Mouse (Mus musculus) forebrain, embryonic 15.5 days (tissue): ENCODE data around the gene Rrp9. TPM values are rescaled to one million over a fixed set of nuclear protein-coding genes. Genes with fewer than 3 reads are reported as not detected.
A peak's percentile ranks its signal among the peaks of the same experiment; 100 is the strongest.

Experiments used
- ATAC-seq: fragments of 200-750 bp; cut with Nextera tagmentation; replicated peaks from 2 replicates; pipeline ENCODE4 v1.8.0; 2017; ENCODE audit warnings: mild to moderate bottlenecking, moderate TSS enrichment, moderate library complexity
- H3K27ac ChIP-seq: fragments of 300-500 bp; sonication (generic); replicated peaks from 2 replicates; pipeline ENCODE4 v1.5.1; 2015; ENCODE audit warnings: mild to moderate bottlenecking, inconsistent platforms
- H3K27me3 ChIP-seq: fragments of 300-500 bp; sonication (generic); 2 replicates; pipeline ENCODE4 v1.6.1; 2015; ENCODE audit warnings: inconsistent platforms
- H3K36me3 ChIP-seq: fragments of 300-500 bp; sonication (generic); 2 replicates; pipeline ENCODE4 v1.6.1; 2015; ENCODE audit warnings: mild to moderate bottlenecking, inconsistent platforms
- H3K4me1 ChIP-seq: fragments of 300-500 bp; sonication (generic); 2 replicates; pipeline ENCODE4 v1.6.1; 2015; ENCODE audit warnings: inconsistent platforms
- H3K4me2 ChIP-seq: fragments of 300-500 bp; sonication (generic); replicated peaks from 2 replicates; pipeline ENCODE4 v1.6.1; 2015; ENCODE audit warnings: mild to moderate bottlenecking, inconsistent platforms
- H3K4me3 ChIP-seq: fragments of 300-500 bp; sonication (generic); 2 replicates; pipeline ENCODE4 v1.5.1; 2015; ENCODE audit warnings: mild to moderate bottlenecking, inconsistent platforms
- H3K9ac ChIP-seq: fragments of 300-500 bp; sonication (generic); replicated peaks from 2 replicates; pipeline ENCODE4 v1.6.1; 2015; ENCODE audit warnings: mild to moderate bottlenecking, inconsistent platforms
- H3K9me3 ChIP-seq: fragments of 300-500 bp; sonication (generic); 2 replicates; pipeline ENCODE4 v1.6.1; 2016; ENCODE audit warnings: inconsistent platforms
- WGBS: fragments of 180-500 bp; shearing (Covaris S2); methylation state at CpG from one replicate; pipeline ENCODE4 v1.1.7; 2015; ENCODE audit warnings: mixed read lengths; 5-methylcytosine and 5-hydroxymethylcytosine counted together
- polyA plus RNA-seq: library from polyadenylated mRNA; unstranded; fragments of >200 nt; fragmentation: Nextera tagmentation; extraction: Ambion mirVana; gene quantifications from 2 replicates; pipeline ENCODE4 v1.2.1, GENCODE M21; 2015

Rrp9 gene
- polyA plus RNA-seq: 57.9 and 60.9 TPM in 2 replicates

DNA sequence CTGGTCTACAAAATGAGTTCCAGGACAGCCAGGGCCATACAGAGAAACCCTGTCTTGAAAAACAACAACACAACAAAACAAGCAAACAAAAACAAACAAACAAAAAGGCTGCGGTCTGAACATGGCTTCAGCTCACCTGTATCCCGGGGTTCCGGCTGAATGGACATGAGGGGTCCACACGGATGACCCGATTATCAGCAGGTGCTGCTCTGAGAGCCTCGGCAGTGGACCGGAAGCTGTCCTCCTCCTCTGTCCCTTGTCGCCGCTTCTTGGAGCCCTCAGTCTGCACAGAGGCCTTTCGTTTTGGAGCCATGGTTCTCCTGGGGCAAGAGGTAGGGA is at the start of gene Rrp9:
TSS of gene Rrp9 (plus strand) at position 301 of the 339 bp plus-strand sequence.
- H3K27ac ChIP-seq: peak within 1 kb of the TSS; percentile 40; the same call in 1 of the 2 replicates

DNA sequence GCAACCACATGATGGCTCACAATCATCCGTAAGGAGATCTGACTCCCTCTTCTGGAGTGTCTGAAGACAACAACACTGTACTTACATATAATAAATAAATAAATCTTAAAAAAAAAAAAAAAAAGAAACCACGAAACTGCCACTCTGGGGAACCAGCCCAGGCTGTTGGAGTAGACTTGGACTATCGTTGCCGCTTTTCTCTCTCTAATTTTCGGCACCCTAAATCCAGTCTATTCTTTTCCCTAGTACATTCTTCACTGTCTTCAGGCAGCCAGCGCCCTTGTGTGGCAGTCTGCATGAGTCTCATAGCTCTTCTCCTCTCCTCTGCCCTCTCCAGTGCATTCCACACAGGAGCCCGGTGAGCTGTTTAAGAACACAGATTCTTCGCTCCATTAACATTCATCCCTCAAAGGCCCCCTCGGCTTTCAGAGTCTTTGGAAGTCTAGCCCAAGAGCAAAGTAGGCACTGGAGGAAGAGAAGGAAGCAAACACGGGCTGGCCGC is 47.0 kb upstream of the Rrp9 start:
- Histone ChIP-seq H3K4me3 (peak overlapping the region; percentile 79), H3K27ac (peak overlapping the region; percentile 97), H3K9me3 (no peaks in the 10 kb centered on the region), H3K4me2 (peak overlapping the region; percentile 63), H3K27me3 (no peaks in the 10 kb centered on the region), H3K36me3 (peaks cover 27% of the 10 kb centered on the region), H3K9ac (peak overlapping the region; percentile 67), H3K4me1 (peaks cover 17% of the 10 kb centered on the region)
- 13% methylated on average over 11 of the region's 11 CpGs for WGBS
- ATAC-seq: peak; percentile 68

More for the DNA sequence above, at the start of gene Rrp9:
- no peaks in the 10 kb centered on the region for H3K9me3 ChIP-seq
- H3K36me3 ChIP-seq: no peaks in the 10 kb centered on the region
- H3K9ac ChIP-seq: 0 out of 2 replicates have a peak within 1 kb of the TSS, but pooled peaks have one; percentile 1
- H3K4me2 ChIP-seq: peak within 1 kb of the TSS; percentile 19; the same call in 1 of the 2 replicates
- WGBS: 88% methylated on average over 10 of the region's 10 CpGs
- H3K4me1 ChIP-seq: peaks cover 32% of the 10 kb centered on the region
- H3K27me3 ChIP-seq: no peaks in the 10 kb centered on the region
- peak within 1 kb of the TSS; percentile 67 for H3K4me3 ChIP-seq
- ATAC-seq: no peak

DNA sequence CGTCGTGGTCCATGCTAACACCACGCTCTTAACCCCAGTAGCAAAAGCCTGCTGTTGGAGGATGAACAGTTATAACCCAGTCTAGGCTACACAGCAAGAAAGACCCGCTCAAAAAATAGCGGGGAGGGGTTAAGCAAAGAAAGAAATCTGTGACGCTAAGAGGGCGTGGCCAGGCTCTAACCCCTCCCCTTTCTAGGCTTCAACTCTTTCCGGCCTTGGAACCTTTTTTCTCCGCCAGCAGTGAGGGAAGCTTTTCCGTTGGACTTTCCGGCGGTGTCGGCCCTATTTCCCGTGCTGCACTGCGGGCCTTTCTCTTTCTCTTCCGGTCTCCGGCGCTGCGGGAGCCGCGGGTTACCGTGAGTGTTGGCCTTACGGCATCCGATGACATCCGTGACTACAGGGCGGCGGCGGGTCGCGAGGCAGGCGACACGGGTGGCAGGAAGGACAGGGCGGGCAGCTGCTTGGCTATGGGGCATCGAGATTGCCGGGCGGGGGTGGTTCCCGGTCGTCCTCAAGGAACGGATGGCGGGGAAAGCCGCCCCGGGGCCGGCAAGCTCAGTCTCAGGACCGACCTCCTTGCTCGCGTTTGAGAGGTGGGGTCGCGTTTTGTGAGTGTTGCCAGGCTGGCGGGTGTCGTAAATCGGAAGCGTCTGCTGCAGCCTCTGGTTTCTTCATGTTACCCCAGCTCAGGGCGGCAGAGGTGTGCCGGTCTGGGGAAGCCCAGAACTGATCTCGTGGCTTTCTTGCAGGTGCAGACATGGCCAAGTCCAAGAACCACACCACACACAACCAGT is 46.3 kb upstream of the Rrp9 start, which contains the start of gene Rpl29:
TSS of gene Rpl29 (plus strand) at position 234 of the 794 bp plus-strand sequence.
- WGBS: under 1% methylated on average over 55 of the region's 55 CpGs
- Histone ChIP-seq H3K27me3 (no peaks in the 10 kb centered on the region), H3K4me3 (peak within 1 kb of the TSS; percentile 79), H3K9ac (peak within 1 kb of the TSS; percentile 84), H3K27ac (peak within 1 kb of the TSS; percentile 97), H3K9me3 (no peaks in the 10 kb centered on the region), H3K36me3 (peaks cover 27% of the 10 kb centered on the region), H3K4me1 (peaks cover 17% of the 10 kb centered on the region), H3K4me2 (peak within 1 kb of the TSS; percentile 63)
- peak; percentile 92 for ATAC-seq

DNA sequence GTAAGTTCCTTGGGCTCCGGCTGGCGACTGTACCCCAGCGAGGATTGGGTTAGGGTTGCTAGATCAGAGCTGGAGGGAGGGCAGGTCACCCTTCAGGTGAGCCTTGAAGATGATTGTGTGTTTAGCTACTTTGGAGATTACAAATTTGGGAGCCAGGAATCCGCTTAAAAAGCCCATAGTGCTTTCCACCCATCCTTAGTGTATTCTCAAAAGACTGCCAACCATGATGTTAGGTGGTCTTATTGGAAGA is 45.8 kb upstream of the Rrp9 start:
- peak overlapping the region; percentile 79 for H3K4me3 ChIP-seq
- H3K4me1 ChIP-seq: peaks cover 17% of the 10 kb centered on the region
- H3K9me3 ChIP-seq: no peaks in the 10 kb centered on the region
- peaks cover 27% of the 10 kb centered on the region for H3K36me3 ChIP-seq
- 2% methylated on average over 4 of the region's 4 CpGs for WGBS
- H3K27ac ChIP-seq: peak overlapping the region; percentile 97
- peak overlapping the region; percentile 84 for H3K9ac ChIP-seq
- no peak for ATAC-seq
- H3K27me3 ChIP-seq: no peaks in the 10 kb centered on the region
- peak overlapping the region; percentile 63 for H3K4me2 ChIP-seq

DNA sequence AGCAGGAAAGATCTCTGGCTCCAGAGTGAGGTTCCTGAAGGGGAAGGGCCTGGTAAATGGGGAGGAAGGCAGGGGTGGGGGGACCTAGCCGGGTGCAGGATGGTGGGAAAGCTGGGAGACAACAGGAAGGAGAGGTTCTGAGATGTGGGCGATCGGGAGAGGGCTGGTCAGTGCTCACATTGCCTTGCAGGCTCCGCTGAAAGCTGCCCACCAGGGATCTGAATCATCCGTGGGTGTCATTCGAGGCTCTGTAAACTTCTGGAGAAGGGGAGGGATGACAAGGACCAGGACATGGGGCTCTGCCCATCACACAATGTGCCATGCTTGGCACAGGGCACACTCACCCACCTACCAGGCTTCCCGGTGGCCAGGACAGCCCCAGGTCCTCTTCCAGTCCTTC is 42.4 kb upstream of the Rrp9 start:
- Histone ChIP-seq H3K4me2 (no peak overlapping the region), H3K27me3 (no peaks in the 10 kb centered on the region), H3K4me3 (no peak overlapping the region), H3K36me3 (peaks cover 27% of the 10 kb centered on the region), H3K27ac (no peak overlapping the region), H3K4me1 (peaks cover 27% of the 10 kb centered on the region), H3K9me3 (no peaks in the 10 kb centered on the region), H3K9ac (no peak overlapping the region)
- WGBS: 74% methylated on average over 7 of the region's 7 CpGs
- no peak for ATAC-seq

DNA sequence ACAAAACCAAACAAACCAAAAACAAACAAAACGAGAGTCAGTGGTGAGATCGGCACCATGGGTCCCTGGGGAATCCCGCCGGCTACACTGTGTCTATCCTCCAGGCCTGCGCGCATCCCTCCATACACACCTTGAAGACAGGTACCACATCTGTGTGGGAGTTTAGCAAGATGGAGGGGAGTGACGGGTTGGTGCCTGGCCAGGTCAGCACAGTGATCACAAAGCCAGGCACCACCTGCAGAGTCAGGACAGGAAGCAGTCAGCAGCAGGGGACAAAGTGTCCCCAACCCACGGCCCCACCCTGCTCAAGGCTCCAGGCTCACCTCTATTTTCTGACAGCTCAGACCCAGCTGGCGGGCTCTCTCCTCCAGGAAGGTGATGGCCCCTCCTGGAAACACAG is 39.2 kb upstream of the Rrp9 start:
- 85% methylated on average over 9 of the region's 9 CpGs for WGBS
- Histone ChIP-seq H3K27ac (no peak overlapping the region), H3K9me3 (no peaks in the 10 kb centered on the region), H3K36me3 (peaks cover 22% of the 10 kb centered on the region), H3K4me3 (no peak overlapping the region), H3K4me2 (no peak overlapping the region), H3K9ac (no peak overlapping the region), H3K4me1 (peaks cover 20% of the 10 kb centered on the region), H3K27me3 (no peaks in the 10 kb centered on the region)
- ATAC-seq: no peak

DNA sequence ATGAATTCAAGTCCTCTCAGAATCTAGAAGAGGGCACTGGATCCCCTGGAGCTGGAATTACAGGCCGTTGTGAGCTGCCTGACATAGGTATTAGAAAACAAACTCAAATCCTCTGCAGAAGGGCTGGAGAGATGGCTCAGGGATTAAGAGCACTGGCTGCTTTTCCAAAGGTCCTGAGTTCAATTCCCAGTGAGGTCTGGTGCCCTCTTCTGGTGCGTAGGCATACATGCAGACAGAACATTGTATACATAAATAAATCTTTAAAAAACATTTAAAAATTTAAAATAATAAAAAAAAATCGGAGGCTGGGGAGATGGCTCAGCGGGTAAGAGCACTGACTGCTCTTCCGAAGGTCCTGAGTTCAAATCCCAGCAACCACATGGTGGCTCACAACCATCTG is 33.1 kb upstream of the Rrp9 start:
- ATAC-seq: no peak
- H3K4me2 ChIP-seq: no peak overlapping the region
- no peaks in the 10 kb centered on the region for H3K9me3 ChIP-seq
- H3K36me3 ChIP-seq: no peaks in the 10 kb centered on the region
- no peak overlapping the region for H3K9ac ChIP-seq
- no peak overlapping the region for H3K27ac ChIP-seq
- H3K27me3 ChIP-seq: no peaks in the 10 kb centered on the region
- WGBS: 79% methylated on average over 5 of the region's 5 CpGs
- peaks cover 27% of the 10 kb centered on the region for H3K4me1 ChIP-seq
- no peak overlapping the region for H3K4me3 ChIP-seq

DNA sequence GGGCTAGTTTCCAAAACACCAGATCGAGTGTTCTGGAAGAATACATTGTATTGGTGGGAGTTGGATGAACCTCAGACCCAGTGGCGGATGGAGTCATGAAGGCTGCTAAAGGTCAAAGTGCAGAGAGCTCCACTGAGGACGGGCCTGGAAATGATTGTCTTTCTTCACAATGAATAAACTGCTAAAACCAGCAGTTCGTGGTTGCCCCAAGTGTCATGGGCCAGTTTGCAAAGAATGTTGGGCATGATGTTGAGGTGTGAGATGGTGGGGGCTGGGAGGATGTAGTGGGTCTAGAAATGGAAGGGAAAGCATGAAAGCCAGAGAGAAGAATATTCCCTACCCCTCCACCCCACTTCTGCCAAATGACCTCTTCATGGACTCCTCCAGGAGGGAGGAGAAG is 30.9 kb upstream of the Rrp9 start:
- Histone ChIP-seq H3K4me3 (no peak overlapping the region), H3K4me1 (peaks cover 29% of the 10 kb centered on the region), H3K27me3 (no peaks in the 10 kb centered on the region), H3K9ac (no peak overlapping the region), H3K27ac (no peak overlapping the region), H3K36me3 (no peaks in the 10 kb centered on the region), H3K4me2 (no peak overlapping the region), H3K9me3 (no peaks in the 10 kb centered on the region)
- 87% methylated on average over 4 of the region's 4 CpGs for WGBS
- ATAC-seq: no peak

DNA sequence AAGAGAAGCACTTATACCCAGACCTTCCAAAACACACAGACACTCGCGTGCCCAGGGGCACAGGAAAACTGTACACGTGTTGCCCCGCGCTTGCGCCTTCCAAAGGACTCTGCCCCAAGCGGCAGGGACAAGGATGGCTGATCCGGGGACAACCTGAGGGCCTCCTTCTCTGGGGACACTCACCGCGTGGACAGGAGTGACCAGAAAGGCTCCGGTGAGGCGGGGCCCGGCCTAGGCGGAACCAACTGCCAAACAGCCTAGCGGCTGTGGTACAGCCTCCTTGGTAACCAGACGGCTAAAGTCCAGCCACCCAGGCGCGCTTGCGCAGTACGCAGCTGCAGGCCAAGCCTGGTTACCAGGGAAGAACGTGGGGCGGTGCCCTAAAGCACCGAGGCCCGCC is 28.4 kb upstream of the Rrp9 start, which contains the start of the genes Abhd14b and Abhd14a:
TSS of gene Abhd14b (plus strand) at position 112 of the 400 bp plus-strand sequence.
TSS of gene Abhd14a (minus strand) at position 331 of the 400 bp plus-strand sequence.
- ATAC-seq: peak; percentile 85
- Histone ChIP-seq H3K36me3 (no peaks in the 10 kb centered on the region), H3K4me3 (peak within 1 kb of the TSS; percentile 47), H3K9me3 (no peaks in the 10 kb centered on the region), H3K4me1 (peaks cover 38% of the 10 kb centered on the region), H3K27me3 (no peaks in the 10 kb centered on the region), H3K27ac (peak within 1 kb of the TSS; percentile 54), H3K9ac (peak within 1 kb of the TSS; percentile 56), H3K4me2 (peak within 1 kb of the TSS; percentile 68)
- 0% methylated on average over 24 of the region's 24 CpGs for WGBS

DNA sequence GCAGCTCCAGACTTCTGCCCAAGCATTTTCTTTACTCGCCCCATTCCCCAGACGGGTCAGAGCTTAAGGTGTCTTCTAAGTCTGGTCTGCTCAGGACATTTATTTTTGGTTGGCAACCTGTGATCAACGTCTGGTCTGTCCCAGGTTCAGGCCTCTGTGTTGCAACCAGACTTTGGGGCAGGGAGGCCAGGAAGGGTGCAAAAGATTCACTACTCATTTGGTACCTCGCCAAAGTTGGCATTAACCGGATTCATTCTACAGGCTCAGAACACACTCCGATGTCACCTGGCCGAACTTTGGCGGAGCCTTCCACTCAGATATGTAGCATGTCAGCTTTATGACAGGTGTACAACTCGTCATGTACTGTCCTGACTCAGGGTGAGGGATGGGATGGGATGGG is 27.8 kb upstream of the Rrp9 start:
- Histone ChIP-seq H3K27me3 (no peaks in the 10 kb centered on the region), H3K4me2 (peak overlapping the region; percentile 68), H3K9me3 (no peaks in the 10 kb centered on the region), H3K9ac (peak overlapping the region; percentile 56; the same call in 1 of the 2 replicates), H3K27ac (peak overlapping the region; percentile 31), H3K4me1 (peaks cover 44% of the 10 kb centered on the region), H3K36me3 (no peaks in the 10 kb centered on the region), H3K4me3 (peak overlapping the region; percentile 47)
- no peak for ATAC-seq
- WGBS: 41% methylated on average over 9 of the region's 9 CpGs

DNA sequence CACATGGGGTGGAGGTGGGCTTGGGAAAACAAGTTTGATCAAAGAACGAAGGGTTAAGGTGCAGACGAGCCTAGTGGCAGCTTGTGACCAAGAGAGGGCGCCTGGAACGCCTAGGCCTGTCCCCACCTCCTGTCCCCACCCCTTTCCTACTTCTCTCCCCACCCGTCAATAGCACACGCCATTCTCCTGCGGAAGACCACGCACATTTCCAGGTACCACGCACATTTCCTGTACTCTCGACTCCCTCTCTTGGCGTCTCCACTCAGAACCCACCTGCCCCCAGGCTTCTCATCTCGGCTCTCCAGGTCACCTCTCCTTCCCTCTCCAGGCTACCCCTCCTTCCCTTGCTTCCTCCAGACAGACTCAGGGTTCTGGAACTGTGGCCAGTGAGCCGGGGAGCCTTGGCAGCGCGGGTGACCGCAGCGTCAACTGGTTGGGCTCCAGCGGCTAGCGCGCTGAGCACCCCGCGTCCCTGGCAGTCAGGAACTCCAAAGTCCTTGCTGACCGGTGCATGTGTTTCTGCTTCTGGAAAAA is 27.2 kb upstream of the Rrp9 start:
- ATAC-seq: peak; percentile 65
- Histone ChIP-seq H3K27ac (peak overlapping the region; percentile 54; the same call in 1 of the 2 replicates), H3K4me2 (peak overlapping the region; percentile 68), H3K4me3 (peak overlapping the region; percentile 39), H3K27me3 (no peaks in the 10 kb centered on the region), H3K9me3 (no peaks in the 10 kb centered on the region), H3K36me3 (no peaks in the 10 kb centered on the region), H3K9ac (peak overlapping the region; percentile 48), H3K4me1 (peaks cover 47% of the 10 kb centered on the region)
- WGBS: 1% methylated on average over 23 of the region's 23 CpGs

DNA sequence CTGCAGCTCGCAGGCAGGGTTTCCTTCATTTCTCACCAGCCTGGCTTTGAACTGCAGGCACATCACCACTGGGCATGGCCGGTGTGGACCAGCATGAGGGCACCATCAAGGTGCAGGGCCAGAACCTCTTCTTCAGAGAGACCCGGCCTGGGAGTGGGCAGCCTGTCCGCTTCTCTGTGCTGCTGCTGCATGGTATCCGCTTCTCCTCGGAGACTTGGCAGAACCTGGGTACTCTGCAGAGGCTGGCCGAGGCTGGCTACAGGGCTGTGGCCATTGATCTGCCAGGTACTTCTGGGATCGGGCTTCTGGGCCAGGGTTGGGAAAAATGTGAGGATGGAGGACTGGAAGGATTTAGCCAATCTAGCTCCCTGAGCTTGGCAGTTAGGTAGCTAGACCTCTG is 25.8 kb upstream of the Rrp9 start:
- Histone ChIP-seq H3K9ac (no peak overlapping the region), H3K27ac (no peak overlapping the region), H3K36me3 (no peaks in the 10 kb centered on the region), H3K4me3 (no peak overlapping the region), H3K9me3 (no peaks in the 10 kb centered on the region), H3K4me2 (no peak overlapping the region), H3K27me3 (no peaks in the 10 kb centered on the region), H3K4me1 (peaks cover 51% of the 10 kb centered on the region)
- no peak for ATAC-seq
- 93% methylated on average over 8 of the region's 8 CpGs for WGBS
